Mouse (Mus musculus): ENCODE results near the gene Rnf135.
"Not testable (repeated sequence)": the region's sequence is repeated elsewhere in the genome, so short reads cannot be mapped to it uniquely, and the experiment has no call there.

Gene Rnf135

DNA sequence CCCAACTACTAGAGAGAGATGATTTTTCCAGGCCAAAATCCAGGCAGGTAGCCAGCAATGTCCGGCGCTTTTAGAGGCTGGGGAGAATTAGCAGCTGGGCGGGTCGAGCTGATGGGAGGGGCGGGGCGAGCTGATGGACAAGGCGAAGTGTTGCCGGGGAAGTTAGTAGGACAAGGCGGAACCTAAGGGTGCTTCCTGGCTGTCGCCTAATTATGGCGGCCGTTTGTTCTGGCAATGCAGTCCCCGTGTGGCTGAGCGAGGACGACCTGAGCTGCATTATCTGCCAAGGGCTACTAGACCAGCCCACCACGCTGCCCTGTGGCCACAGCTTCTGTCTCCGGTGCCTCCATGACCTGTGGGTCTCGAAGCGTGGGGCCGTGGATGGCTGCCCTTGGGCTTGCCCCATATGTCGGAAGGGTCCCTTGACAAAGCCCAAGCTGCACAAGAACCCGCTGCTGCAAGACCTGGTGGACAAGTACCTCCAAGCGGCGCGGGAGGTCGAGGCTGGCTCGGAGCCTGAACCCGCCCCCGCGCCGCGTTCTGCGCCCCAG is at the start of gene Rnf135:
TSS of gene Rnf135 (plus strand) at position 147 of the 551 bp plus-strand sequence.
- peak; percentile 86 for DNase-seq (ENCODE audit: low read depth, low spot score)

DNA sequence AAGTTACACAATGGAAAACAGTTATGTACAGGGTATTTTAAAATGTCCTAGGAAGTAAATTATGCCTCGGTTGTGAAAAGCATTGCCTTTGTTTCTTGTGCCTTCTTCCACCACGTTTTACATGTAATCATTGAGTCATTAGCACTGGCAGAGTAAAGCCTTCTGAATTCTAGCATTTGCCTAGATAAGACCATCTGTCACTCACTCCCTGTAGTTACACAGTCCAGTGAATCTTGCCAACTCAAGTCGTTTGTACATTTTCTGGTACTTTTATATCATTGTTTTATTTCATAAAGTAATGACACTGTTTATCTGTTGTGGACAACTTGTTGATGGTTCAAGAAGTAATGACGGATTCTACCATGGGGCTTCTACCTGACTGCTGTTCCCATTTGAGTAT is 48.9 kb upstream of the Rnf135 start:
- DNase-seq (ENCODE audit: low read depth, low spot score), result no peak

DNA sequence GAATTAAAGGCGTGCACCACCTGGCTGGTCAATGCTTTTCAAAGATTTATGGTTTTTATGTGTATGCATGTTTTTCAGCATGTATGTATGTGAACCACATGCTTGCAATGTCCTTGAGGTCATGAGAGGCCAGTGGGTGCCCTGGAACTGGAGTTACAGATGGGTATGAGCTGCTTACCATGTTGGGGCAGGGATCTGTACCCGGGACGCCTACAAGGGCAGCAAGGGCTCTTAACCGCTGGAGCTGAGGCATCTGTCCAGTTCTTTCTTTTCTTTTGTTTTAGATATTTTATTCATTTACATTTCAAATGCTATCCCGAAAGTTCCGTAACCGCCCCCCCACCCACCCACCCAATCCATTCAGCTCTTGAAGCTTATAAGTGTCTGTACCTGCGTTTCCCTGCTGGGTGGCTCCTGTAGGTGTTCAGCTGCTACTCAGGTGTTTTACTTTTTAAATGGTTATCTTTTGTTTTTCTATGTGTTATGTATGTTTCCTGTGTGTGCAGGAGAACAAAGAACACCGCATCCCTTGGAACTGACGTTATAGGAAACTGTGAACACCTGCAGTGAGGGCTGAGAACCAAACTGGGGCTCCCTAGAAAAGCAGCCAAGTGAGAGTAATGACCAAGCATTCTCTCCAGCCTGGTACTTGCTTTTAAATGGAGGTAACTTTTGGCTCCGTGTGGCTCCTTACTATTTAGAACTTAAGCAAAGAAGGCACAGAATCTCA is 47.5 kb upstream of the Rnf135 start:
- DNase-seq (ENCODE audit: low read depth, low spot score), result no peak

DNA sequence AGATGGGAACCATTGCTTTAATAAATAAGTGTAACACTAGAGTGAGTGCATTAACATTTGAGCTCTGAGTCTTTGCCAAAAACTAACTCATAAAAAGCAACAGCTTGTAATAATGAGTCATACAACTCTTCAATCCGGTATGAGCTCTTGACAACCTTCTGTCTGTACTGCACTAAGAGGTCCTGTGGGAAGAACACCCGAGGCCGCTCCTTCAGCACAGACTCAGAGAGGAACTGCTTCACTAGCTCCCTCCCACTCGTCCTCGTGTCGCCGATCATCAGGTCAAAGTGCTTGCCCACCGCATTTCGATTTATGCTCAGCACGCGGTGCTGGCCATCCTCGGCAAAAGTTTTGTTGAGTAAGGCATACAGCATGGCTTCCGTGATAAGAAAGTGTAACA is 46.9 kb upstream of the Rnf135 start:
- no peak for DNase-seq (ENCODE audit: low read depth, low spot score)

DNA sequence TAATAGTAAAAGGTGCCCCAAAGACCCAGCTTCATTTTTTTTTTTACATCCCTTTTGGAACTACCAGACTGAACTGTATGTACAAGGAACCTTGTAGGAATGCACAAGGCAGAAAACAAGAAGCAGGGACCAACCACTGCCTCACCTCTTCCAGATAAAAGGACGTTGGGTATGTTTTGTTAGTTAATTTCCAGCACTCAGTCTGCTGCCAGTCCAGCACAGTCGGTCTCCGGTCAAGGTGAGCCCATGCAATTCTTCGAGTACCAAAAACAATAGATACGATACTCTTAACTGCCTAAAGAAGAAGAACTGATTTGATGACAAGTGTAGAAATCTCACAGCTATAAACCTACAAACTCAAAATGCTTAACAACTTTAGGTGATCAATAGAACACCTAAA is 45.9 kb upstream of the Rnf135 start:
- no peak for DNase-seq (ENCODE audit: low read depth, low spot score)

DNA sequence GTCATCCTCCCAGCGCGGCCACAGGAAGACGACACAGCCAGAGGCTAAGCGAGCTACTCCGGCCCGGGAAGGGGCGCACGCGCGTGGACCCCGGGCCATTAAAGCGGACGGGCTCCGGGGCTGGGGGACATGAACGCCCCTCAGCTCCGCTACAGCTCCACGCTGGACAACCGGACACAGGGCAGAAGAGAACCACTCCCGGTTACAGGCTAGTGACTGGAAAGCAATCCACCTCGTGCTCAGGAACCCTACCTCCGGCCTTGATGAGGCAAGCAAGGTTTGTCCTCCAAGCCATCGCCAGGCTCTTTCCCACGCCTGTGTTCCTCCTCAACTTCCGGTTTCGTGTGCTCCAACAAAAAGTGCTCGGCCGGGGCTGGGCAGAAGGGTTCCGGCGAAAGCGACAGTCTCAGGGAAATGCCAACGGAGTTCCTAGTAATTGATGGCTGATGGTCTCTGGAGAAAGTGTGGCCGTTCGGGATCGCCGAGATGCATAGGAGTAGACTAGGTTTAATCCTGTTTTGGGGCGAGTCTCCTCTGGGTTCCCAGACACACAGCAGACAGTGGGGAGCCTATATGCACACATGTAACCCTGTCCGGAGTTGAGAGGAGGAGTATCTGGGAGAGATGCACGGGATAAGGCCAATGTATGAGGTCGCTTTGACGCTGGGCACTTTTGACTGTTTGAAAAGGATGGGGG is 41.7 kb upstream of the Rnf135 start, which contains the start of gene Tefm:
TSS of gene Tefm (minus strand) at position 351 of the 697 bp plus-strand sequence.
- peak; percentile 72 for DNase-seq (ENCODE audit: low read depth, low spot score)

DNA sequence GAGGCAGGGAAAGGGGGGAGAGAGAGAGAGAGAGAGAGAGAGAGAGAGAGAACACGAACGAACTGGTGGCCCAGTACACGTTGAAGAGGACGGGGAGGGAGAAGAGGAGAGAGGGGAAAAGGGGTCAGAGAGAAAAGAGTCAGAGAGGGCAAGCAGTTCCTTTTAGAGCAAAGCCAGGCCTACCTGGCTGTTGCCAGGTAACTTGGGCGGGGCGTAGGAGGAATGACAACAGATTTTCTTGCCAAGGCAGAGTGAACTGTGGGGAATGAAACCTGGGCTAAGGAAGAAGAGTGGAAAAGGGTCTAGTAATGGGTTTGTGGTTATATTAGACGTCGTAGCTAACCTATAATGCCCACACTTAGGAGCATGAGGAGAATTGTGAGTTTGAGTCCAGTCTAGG is 40.8 kb upstream of the Rnf135 start:
- no peak for DNase-seq (ENCODE audit: low read depth, low spot score)

DNA sequence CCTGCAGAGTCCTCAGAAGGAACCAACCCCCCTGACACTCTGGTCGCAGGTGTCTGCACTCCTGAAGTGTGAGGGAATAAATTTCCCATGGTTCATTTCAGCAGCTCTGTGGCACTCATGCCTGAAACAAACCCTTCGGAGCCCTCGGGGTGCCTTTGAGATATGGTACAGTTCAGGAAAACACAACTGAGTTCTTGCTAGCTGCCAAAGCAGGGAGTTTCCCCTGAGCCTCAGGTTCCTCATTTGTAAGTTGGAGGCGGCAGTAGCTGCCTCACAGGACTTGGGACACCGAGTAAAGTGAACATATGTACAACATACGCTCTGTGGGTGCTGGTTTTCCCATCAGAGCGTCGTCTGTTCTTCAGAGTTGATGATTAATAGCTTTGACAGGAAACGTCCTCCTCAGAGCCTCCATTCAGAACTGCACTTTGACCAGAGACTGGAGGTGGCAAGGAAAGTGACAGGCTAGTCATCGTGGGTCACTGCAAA is 37.8 kb upstream of the Rnf135 start:
- DNase-seq (ENCODE audit: low read depth, low spot score), result no peak

DNA sequence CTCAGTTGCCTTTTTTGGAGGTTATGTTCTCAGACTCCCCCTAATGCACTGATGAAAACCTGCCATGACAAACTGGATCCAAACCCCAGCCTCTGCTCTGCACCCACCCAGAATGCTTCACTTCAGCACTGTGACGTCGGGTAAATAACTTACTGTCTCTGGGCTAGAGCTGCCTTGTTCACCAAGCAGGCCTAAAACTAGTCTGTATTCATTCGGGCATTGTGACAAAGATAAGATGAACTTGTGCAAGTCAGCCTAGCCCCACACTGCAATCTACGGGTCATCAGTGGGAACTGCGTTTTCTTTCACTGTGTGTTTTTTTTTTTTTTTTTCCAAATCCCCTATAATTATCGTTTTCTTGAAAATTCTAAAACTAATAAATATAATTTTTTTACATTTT is 35.9 kb upstream of the Rnf135 start:
- DNase-seq (ENCODE audit: low read depth, low spot score), result no peak

DNA sequence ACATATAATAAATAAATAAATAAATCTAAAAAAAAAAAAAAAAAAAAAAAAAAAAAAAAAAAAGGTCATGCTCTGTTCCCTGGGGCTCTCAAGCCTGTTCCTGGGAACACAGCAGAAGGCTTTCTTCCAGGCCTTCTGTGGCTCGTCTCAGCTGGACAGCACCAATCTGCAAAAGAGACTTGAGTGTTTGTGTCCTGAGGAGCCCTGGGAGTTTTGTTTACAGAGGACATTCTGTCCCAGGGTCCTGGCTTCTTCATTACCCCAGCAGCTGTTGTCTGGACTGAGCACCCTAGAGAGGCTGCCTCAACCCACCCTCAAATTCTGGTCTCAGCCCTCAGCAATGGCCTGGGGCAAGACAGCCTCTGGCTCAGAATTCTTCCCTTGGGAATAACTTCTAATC is 35.3 kb upstream of the Rnf135 start:
- DNase-seq (ENCODE audit: low read depth, low spot score), result peak; percentile 77

DNA sequence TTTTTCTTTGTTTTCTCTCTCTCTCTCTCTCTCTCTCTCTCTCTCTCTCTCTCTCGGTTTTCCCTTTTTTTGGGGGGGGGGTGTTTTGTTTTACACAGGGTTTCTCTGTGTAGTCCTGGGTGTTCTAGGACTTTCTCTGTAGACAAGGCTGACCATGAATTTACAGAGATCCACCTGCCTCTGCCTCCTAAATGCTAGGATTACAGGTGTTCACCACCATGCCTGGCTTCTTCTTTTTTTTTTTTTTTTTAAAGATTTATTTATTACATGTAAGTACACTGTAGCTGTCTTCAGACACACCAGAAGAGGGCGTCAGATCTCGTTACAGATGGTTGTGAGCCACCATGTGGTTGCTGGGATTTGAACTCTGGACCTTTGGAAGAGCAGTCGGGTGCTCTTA is 34.7 kb upstream of the Rnf135 start:
- DNase-seq (ENCODE audit: low read depth, low spot score), result not testable (repeated sequence)

DNA sequence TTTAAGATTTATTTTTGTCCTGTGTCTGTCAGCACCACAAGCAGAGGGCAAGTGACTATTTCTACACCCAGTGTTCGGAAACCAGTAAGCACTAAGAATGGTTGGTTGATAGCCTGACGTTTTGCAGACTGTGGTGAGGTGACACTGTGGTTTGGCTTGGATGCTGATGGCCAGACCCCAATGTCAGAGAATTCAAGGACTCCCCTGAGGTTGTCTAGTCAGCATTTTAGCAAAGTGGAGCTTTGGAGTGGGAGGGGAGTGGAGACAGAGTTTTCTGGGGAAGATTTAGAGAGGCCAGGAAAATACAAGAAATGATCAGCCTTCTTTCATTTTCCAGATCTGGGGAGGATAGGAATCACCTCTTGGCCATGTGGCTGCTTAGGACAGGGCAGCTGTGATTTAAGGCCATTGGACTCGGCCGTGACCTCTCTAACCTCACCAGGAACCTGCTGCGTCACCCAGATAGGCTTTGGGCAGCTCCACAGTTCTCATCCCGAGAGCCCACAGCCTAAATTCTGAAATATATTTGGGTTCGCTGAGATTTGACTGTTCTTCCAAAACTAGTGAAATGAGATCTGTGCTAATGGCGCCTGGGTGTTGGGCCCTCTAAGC is 34.1 kb upstream of the Rnf135 start:
- no peak for DNase-seq (ENCODE audit: low read depth, low spot score)

DNA sequence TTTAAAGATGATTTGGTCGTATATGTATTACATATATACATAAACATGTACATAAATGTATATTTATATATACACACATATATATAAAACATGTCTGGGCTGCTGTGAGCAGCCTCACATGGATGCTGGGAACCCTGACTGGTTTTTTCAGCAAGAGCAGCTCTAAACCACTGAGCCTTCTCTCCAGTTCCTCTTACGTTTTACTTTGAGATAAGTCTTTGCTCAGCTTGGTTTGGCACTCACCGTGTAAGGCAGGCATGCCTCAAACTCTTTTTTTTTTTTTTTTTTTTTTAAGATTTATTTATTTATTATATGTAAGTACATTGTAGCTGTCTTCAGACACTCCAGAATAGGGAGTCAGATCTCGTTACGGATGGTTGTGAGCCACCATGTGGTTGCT is 33.1 kb upstream of the Rnf135 start:
- no peak for DNase-seq (ENCODE audit: low read depth, low spot score)

DNA sequence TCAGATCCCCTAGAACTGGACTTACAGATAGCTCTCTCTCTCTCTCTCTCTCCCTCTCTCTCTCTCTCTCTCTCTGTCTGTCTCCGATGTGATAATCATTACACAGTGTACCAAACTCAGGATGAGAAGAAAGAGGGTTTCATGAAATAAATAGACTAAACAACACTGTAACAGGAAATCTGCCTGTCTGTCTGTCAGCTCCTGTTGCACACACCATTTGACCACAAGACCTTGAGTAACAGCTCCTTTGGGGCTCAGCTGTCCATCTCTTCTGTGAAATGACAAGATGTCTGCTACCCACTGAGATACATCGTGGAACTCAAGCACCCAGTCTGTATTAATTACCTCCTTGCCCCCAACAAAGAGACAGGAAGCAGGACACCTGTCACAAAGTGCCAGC is 32.1 kb upstream of the Rnf135 start:
- no peak for DNase-seq (ENCODE audit: low read depth, low spot score)

DNA sequence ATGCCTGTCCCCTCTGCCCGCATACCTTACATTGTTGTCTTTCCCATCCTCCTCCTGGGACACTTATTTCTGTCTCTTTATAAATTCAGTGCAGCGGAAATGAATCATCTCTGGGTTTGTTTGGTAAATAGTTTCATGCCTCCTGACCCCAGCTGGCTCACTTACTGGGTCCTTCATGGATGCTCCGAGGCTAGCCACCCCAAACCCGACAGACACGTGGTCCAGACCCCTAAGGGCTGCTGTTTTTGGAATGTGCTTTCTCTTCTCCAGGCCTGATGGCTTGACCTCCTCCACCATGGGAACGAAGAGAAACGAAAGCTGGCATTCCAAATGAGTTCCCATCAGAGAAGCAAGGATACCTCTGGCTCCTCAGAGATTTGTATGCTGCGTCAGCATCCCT is 31.3 kb upstream of the Rnf135 start:
- DNase-seq (ENCODE audit: low read depth, low spot score), result no peak

DNA sequence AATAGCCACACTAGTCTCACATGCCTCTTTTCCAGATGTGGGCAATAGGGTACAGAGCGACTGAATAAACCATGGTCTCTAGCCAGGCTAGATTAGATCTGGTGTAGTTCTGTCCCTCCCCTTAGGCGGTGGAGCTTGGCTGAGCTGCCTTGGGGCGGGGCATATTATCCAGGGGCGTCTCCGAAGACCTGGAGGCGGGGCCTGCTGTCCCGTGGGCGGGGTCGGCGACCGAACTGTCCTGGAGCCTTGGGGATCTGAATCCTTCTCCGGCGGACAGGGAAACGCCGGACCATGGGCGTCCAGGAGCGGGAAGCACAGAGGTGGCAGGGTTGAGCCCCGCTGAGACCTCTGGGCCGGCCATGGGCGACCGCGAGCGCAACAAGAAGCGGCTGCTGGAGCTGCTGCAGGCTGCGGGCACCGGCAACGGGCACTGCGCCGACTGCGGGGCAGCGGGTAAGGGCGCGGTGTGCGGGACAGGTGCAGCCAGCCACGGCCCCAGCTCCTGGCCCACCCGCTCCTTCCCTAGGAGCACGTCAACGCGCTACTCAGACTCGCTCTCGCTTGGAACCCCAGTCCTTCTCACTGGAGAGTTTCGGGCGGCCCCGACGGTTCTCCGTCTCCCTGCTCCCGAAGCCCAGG is 29.7 kb upstream of the Rnf135 start, which contains the start of gene Adap2:
TSS of gene Adap2 (plus strand) at position 249 of the 639 bp plus-strand sequence.
- DNase-seq (ENCODE audit: low read depth, low spot score), result peak; percentile 85

DNA sequence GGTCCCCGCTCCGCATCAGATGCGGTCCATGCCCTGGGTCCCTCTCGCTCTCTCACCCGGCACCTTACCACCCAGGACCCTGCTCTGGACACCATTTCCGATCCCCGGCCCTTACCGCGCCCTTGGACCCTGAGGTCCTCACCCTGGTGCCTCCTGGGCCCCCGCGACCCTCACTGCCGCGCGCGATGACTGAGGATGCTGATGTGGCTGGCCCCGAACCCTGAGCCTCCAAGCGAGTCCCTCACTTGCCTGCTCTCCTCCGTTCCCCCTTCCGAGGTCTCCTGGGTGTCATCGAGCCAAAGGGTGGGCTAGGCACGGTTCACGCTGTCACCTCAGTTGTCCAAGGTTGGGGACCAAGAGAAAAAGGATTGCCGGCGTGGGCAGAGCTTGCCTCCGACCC is 29.1 kb upstream of the Rnf135 start:
- no peak for DNase-seq (ENCODE audit: low read depth, low spot score)

DNA sequence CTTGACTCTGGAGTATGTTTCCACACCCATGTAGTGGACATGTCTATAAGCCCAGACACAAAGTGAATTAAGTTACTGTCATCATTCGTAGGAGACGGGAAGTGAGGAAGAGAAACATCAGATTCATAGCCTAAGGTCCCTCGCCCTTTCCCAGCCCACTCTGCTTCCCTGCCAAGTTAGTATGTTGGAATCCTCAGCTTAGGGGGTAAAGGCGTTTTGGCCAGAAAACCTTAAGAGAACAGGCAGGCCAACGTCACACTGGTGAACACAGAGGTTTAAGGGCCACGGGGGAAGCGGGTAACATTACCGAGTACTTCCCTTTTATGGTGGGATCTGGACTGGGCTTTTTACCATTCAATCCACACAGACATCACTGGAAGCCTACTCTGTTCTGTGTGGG is 28.1 kb upstream of the Rnf135 start:
- DNase-seq (ENCODE audit: low read depth, low spot score), result no peak

DNA sequence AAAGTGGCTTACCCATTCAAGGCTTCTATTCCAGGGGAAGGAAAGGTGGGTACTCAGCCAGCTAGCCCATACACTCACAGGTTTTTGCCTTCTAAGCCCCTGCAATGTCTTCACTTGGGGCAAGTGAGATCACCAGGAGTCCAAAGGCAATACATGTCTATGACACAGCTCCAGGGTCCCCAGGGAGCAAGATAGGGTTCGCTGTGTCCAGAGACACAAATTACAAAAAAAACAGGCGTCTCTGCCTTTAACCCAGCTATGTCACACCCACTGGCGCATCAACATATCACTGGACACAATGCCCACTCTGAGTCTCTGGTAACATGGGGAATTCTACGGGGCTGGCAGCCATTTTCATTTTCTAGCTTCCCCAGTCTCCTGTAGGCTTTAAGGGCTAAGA is 27.7 kb upstream of the Rnf135 start:
- no peak for DNase-seq (ENCODE audit: low read depth, low spot score)

DNA sequence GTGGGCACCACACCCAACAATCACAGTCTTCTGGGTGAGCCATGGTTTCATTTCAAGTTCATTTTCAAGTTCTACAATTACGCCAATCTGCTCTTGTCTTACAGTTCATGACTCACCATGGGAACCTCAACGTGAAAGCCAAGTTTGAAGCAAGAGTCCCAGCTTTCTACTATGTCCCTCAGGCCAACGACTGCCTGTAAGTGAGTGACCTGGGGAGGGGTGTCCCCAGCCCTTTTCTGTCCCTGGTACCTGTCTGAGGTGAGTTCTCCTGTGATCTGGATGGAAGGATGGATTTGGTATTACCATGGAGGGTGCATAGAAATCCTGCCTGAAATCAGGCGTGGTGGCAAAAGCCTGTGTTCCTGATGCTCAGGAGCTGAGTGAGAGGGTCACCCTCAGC is 26.8 kb upstream of the Rnf135 start:
- DNase-seq (ENCODE audit: low read depth, low spot score), result no peak

DNA sequence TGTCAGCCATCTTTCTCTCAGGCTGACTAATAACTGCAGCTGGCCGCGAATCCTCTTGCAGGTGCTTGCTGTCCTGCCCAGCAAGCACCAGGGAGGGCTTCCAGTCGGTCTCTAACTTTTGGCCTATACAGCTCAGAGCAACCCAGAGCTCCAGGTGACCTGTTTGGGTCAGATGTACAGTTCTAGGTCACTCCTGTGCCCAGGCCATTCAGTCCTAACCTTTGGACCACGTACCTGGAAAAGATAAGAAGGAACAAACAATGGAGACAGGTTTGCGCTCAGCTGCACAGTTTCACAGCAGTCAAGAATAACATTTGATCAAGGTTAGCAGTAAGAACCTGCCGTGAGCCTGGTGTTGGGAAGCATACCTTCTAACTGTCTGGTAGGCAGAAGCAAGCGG is 24.6 kb upstream of the Rnf135 start:
- DNase-seq (ENCODE audit: low read depth, low spot score), result no peak

DNA sequence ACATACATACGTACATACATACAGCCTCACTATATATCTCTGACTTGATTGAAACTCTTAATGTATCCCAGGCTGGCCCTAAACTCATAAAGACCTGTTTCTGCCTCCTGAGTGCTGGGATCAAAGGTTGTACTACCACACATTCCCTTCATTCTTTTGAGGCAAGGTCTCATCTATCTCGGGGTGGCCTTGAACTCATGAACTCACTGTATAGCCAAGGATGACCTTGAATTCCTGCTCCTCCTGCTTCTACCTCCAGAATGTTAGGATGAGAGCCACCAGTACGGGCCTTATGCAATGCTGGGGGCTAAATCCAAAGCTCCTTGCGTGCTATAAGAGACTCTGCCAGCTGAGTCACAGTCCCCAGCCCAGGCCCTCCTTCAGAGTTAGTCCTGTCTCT is 22.6 kb upstream of the Rnf135 start:
- no peak for DNase-seq (ENCODE audit: low read depth, low spot score)

All from skeletal muscle tissue, adult 2 months (tissue).